8 mouse cellular contexts compared by ENCODE assay signal in the genomic region with DNA sequence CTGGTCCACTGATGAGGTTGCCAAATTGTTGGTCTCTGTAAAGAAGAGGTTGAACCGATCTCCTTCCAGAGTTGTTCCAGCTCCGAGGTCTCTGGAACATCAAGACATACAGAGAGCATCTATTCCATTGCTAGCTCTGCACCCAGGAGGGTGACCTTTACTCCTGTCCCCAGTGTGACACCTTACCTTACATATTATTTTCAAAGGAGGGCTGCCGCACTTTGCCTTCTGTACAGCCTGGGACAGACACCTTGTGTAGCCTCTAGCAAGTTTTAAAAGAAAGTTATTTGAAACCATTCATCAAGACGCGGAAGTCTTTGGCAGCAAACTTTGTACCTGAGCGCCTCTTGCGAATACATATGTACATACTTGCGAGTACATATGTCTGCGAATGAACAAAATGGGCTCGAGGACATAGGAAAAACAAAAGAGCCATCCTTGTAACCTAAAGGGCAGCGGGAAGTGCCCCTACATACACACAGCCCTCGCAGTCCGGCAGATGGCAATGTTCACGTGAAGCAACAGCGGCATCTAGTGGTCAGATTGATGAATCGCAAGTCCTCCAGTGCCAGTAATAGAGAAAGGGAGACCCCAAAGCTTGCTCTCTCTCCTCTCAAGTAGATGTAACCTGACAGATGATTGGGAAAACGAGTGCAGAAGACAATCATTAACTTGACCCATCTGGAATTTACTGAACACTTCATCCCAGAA.
DNase-seq lines count a peak whose midpoint lies in the region; ATAC-seq and TF ChIP-seq lines count a peak whose summit lies in the region.

No protein-coding gene starts in this region.

- DNase-seq in ES-E14 (ENCODE audit: low read depth, low spot score), result peak; percentile 63
- peak; percentile 59 to 60 for DNase-seq in adrenal gland, postnatal 36 days
- DNase-seq in embryonic facial prominence, embryonic 10.5 days (ENCODE audit: low spot score), result peak; percentile 80
- DNase-seq in heart, postnatal 0 days (ENCODE audit: low spot score), result peak; percentile 70
- DNase-seq in kidney, postnatal 14 days, result peak; percentile 70
- DNase-seq in lung, embryonic 14.5 days, result peak; percentile 90
- peak; percentile 33 to 69 for DNase-seq in thymus, postnatal 10 days (ENCODE audit: low spot score in 2 of 2)

- in situ Hi-C loops in ES-E14 (cut with MboI; ENCODE audit: low sequenced_read_pairs in 2 of 2, unreplicated experiment in 2 of 2), result loop anchor here in 1 of 2 experiments (10.0 kb wide), 1 partner anchor 221 kb away; the partner anchor contains the start of gene Wif1

- TF ChIP-seq EP300 in heart, postnatal 0 days (IDR thresholded peaks at IDR 0.05; ENCODE audit: low read depth), result no peak

- H3K4me3 ChIP-seq in ES-E14 (ENCODE audit: insufficient read depth in 1 of 2, low read depth in 1 of 2, low read length in 2 of 2, poor library complexity in 1 of 2, severe bottlenecking in 1 of 2), result no peak overlapping the region
- no peak overlapping the region for H3K4me3 ChIP-seq in embryonic facial prominence, embryonic 10.5 days
- no peak overlapping the region for H3K4me3 ChIP-seq in heart, postnatal 0 days (ENCODE audit: low read depth, low read length)
- H3K4me3 ChIP-seq in lung, embryonic 14.5 days (ENCODE audit: low read depth, low read length), result no peak overlapping the region
- no peak overlapping the region for H3K4me3 ChIP-seq in olfactory bulb, adult 2 months (ENCODE audit: insufficient read depth, low read depth, low read length)

- peaks cover 13% of the 10 kb centered on the region for H3K27me3 ChIP-seq in embryonic facial prominence, embryonic 10.5 days (replicated peaks; ENCODE audit: low read depth, poor library complexity, severe bottlenecking)
- no peaks in the 10 kb centered on the region for H3K27me3 ChIP-seq in heart, postnatal 0 days (ENCODE audit: control insufficient read depth, insufficient read depth, low read length)
- H3K27me3 ChIP-seq in lung, embryonic 14.5 days (ENCODE audit: insufficient read depth, low read length), result 0 out of 2 replicates have a peak, but pooled peaks cover 2% of the 10 kb centered on the region

- no peaks in the 10 kb centered on the region for H3K36me3 ChIP-seq in ES-E14 (ENCODE audit: control insufficient read depth, insufficient read depth, low read length, poor library complexity, severe bottlenecking)
- H3K36me3 ChIP-seq in embryonic facial prominence, embryonic 10.5 days (replicated peaks), result no peaks in the 10 kb centered on the region
- H3K36me3 ChIP-seq in heart, postnatal 0 days (replicated peaks; ENCODE audit: control insufficient read depth, insufficient read depth, low read length), result no peaks in the 10 kb centered on the region
- H3K36me3 ChIP-seq in lung, embryonic 14.5 days (ENCODE audit: insufficient read depth), result no peaks in the 10 kb centered on the region

- no peak overlapping the region for H3K4me2 ChIP-seq in heart, postnatal 0 days (ENCODE audit: low read depth, low read length)
- no peak overlapping the region for H3K4me2 ChIP-seq in lung, embryonic 14.5 days

- no peak overlapping the region for H3K9ac ChIP-seq in ES-E14 (ENCODE audit: insufficient read depth, low read depth, low read length, poor library complexity, severe bottlenecking)
- H3K9ac ChIP-seq in heart, postnatal 0 days (replicated peaks; ENCODE audit: low read depth, low read length), result no peak overlapping the region
- no peak overlapping the region for H3K9ac ChIP-seq in lung, embryonic 14.5 days

- peak; percentile 72; the same call in 1 of the 2 replicates for ATAC-seq in heart, postnatal 0 days (ENCODE audit: insufficient read depth, low read depth)
- ATAC-seq in lung, embryonic 14.5 days (ENCODE audit: insufficient read depth), result peak; percentile 48; the same call in 1 of the 2 replicates

- no peaks in the 10 kb centered on the region for H3K9me3 ChIP-seq in ES-E14 (ENCODE audit: control insufficient read depth, insufficient read depth, low read depth, low read length)
- H3K9me3 ChIP-seq in embryonic facial prominence, embryonic 10.5 days, result no peaks in the 10 kb centered on the region
- H3K9me3 ChIP-seq in heart, postnatal 0 days (replicated peaks; ENCODE audit: control insufficient read depth, low read length), result no peaks in the 10 kb centered on the region
- H3K9me3 ChIP-seq in lung, embryonic 14.5 days (ENCODE audit: low read depth, low read length), result no peaks in the 10 kb centered on the region

- no peak for TF ChIP-seq POLR2A in olfactory bulb, adult 2 months (IDR thresholded peaks at IDR 0.05; ENCODE audit: insufficient read depth, low read depth, low read length)

- no peaks in the 10 kb centered on the region for H3K4me1 ChIP-seq in ES-E14 (ENCODE audit: control insufficient read depth in 2 of 2, insufficient read depth in 2 of 2, low read length in 2 of 2, poor library complexity in 1 of 2)
- peaks cover 4% of the 10 kb centered on the region; the same call in 1 of the 2 replicates for H3K4me1 ChIP-seq in embryonic facial prominence, embryonic 10.5 days
- no peaks in the 10 kb centered on the region for H3K4me1 ChIP-seq in heart, postnatal 0 days (ENCODE audit: control insufficient read depth, insufficient read depth)
- no peaks in the 10 kb centered on the region for H3K4me1 ChIP-seq in lung, embryonic 14.5 days (ENCODE audit: insufficient read depth)
- no peaks in the 10 kb centered on the region for H3K4me1 ChIP-seq in olfactory bulb, adult 2 months (ENCODE audit: control insufficient read depth, insufficient read depth, low read length)

- H3K27ac ChIP-seq in ES-E14 (ENCODE audit: insufficient read depth, low read depth, low read length, poor library complexity, severe bottlenecking), result no peak overlapping the region
- no peak overlapping the region for H3K27ac ChIP-seq in embryonic facial prominence, embryonic 10.5 days (replicated peaks)
- H3K27ac ChIP-seq in heart, postnatal 0 days (ENCODE audit: low read depth), result no peak overlapping the region
- no peak overlapping the region for H3K27ac ChIP-seq in lung, embryonic 14.5 days (ENCODE audit: low read depth)
- no peak overlapping the region for H3K27ac ChIP-seq in olfactory bulb, adult 2 months (ENCODE audit: insufficient read depth, low read depth, low read length)

- peak; percentile 98 for TF ChIP-seq CTCF in heart, postnatal 0 days (IDR thresholded peaks at IDR 0.05; ENCODE audit: low read depth)
- peak; percentile 99 for TF ChIP-seq CTCF in lung, embryonic 14.5 days (IDR thresholded peaks at IDR 0.05; ENCODE audit: low read depth)
- TF ChIP-seq CTCF in olfactory bulb, adult 2 months (IDR thresholded peaks at IDR 0.05; ENCODE audit: insufficient read depth, low read depth, low read length), result peak; percentile 85

- WGBS in embryonic facial prominence, embryonic 10.5 days, result 23% methylated on average over 17 of the region's 17 CpGs
- whole genome bisulfite sequencing in heart, postnatal 0 days, result 25% methylated on average over 17 of the region's 17 CpGs
- 20% methylated on average over 17 of the region's 17 CpGs for WGBS in lung, embryonic 14.5 days
- WGBS in olfactory bulb, adult 2 months, result 21% methylated on average over 17 of the region's 17 CpGs

TF ChIP-seq in ES-E14, 5 proteins besides CTCF, POLR2A, EP300 and RAD21:
- TF ChIP-seq MAFK (IDR thresholded peaks at IDR 0.05; ENCODE audit: insufficient read depth, low read depth, low read length), result no peak
- TF ChIP-seq ZNF384 (IDR thresholded peaks at IDR 0.05; ENCODE audit: low read depth, low read length), result peak; percentile 15; the same call in 1 of the 2 replicates
- no peak for TF ChIP-seq HCFC1 (IDR thresholded peaks at IDR 0.05; ENCODE audit: borderline replicate concordance, insufficient read depth, low read length)
- peak; percentile 97 for TF ChIP-seq ZC3H11A (IDR thresholded peaks at IDR 0.05; ENCODE audit: borderline replicate concordance, low read depth, low read length)
